Mouse (Mus musculus) heart, embryonic 12.5 days (tissue): ENCODE measurements around the gene Slc22a5. TPM values are rescaled to one million over a fixed set of nuclear protein-coding genes. Genes with fewer than 3 reads are reported as not detected.
"Not testable (repeated sequence)": the region's sequence is repeated elsewhere in the genome, so short reads cannot be mapped to it uniquely, and the experiment has no call there.

Experiments
- ATAC-seq: fragments of 200-750 bp; cut with Nextera tagmentation; 2 replicates; pipeline ENCODE4 v1.8.0; 2017; ENCODE audit warnings: moderate TSS enrichment, moderate library complexity; ENCODE audit not compliant: insufficient number of reproducible peaks, low FRiP score
- H3K27ac ChIP-seq: fragments of 300-500 bp; sonication (generic); 2 replicates; pipeline ENCODE4 v1.5.1; 2016; ENCODE audit warnings: mild to moderate bottlenecking, moderate library complexity; ENCODE audit not compliant: poor library complexity, severe bottlenecking
- H3K27me3 ChIP-seq: fragments of 300-500 bp; sonication (generic); replicated peaks from 2 replicates; pipeline ENCODE4 v1.6.1; 2016; ENCODE audit warnings: mild to moderate bottlenecking, moderate library complexity
- H3K36me3 ChIP-seq: fragments of 300-500 bp; sonication (generic); 2 replicates; pipeline ENCODE4 v1.6.1; 2016; ENCODE audit warnings: mild to moderate bottlenecking, moderate library complexity
- H3K4me1 ChIP-seq: fragments of 300-500 bp; sonication (generic); replicated peaks from 2 replicates; pipeline ENCODE4 v1.6.1; 2016; ENCODE audit warnings: mild to moderate bottlenecking
- H3K4me2 ChIP-seq: fragments of 300-500 bp; sonication (generic); 2 replicates; pipeline ENCODE4 v1.6.1; 2016; ENCODE audit warnings: mild to moderate bottlenecking, moderate library complexity
- H3K4me3 ChIP-seq: fragments of 300-500 bp; sonication (generic); 2 replicates; pipeline ENCODE4 v1.5.1; 2016; ENCODE audit warnings: mild to moderate bottlenecking
- H3K9ac ChIP-seq: fragments of 300-500 bp; sonication (generic); 2 replicates; pipeline ENCODE4 v1.6.1; 2016; ENCODE audit warnings: mild to moderate bottlenecking, moderate library complexity
- H3K9me3 ChIP-seq: fragments of 300-500 bp; sonication (generic); replicated peaks from 2 replicates; pipeline ENCODE4 v1.6.1; 2016; ENCODE audit warnings: mild to moderate bottlenecking, moderate library complexity
- WGBS: fragments of 180-500 bp; shearing (Covaris S2); methylation state at CpG from one replicate; pipeline ENCODE4 v1.1.7; 2016; 5-methylcytosine and 5-hydroxymethylcytosine counted together
- polyA plus RNA-seq: library from polyadenylated mRNA; unstranded; fragments of >200 nt; fragmentation: Nextera tagmentation; extraction: Ambion mirVana; gene quantifications from 2 replicates; pipeline ENCODE4 v1.2.1, GENCODE M21; 2016

Gene Slc22a5
- polyA plus RNA-seq, 1 experiment from 2014 or later, result 8.9 TPM

GRCm38 (mm10) chr11:53858761-53859580 lies 32.5 kb downstream of the Slc22a5 start, which contains the start of gene Gm12216:
Gene Gm12216 (minus strand): TSS chr11:53859256.
- not testable (repeated sequence) for H3K9me3 ChIP-seq, H3K27ac ChIP-seq, H3K36me3 ChIP-seq, H3K4me1 ChIP-seq
- Histone ChIP-seq H3K4me2 (peak within 1 kb of the TSS; percentile 93), H3K4me3 (peak within 1 kb of the TSS; percentile 64), H3K27me3 (peaks cover 13% of the 10 kb centered on the region), H3K9ac (peak within 1 kb of the TSS; percentile 79)
- peak; percentile 67 for ATAC-seq
- 9% methylated on average over 46 of the region's 50 CpGs for WGBS

GRCm38 (mm10) chr11:53858058-53858760 lies 33.3 kb downstream of the Slc22a5 start:
- H3K9me3 ChIP-seq, result no peaks in the 10 kb centered on the region
- H3K4me1 ChIP-seq, result 0 out of 2 replicates have a peak, but pooled peaks cover 2% of the 10 kb centered on the region
- H3K27ac ChIP-seq, result no peak overlapping the region
- 78% methylated on average over 6 of the region's 6 CpGs for whole genome bisulfite sequencing
- H3K9ac ChIP-seq, result no peak overlapping the region
- H3K36me3 ChIP-seq, result no peaks in the 10 kb centered on the region
- H3K4me3 ChIP-seq, result peak overlapping the region; percentile 64; the same call in 1 of the 2 replicates
- ATAC-seq, result no peak
- peaks cover 13% of the 10 kb centered on the region for H3K27me3 ChIP-seq
- H3K4me2 ChIP-seq, result peak overlapping the region; percentile 93

- 39% methylated on average over 5 of the region's 5 CpGs for WGBS
- Histone ChIP-seq H3K4me3 (no peak overlapping the region), H3K4me2 (no peak overlapping the region), H3K36me3 (no peaks in the 10 kb centered on the region), H3K27ac (no peak overlapping the region), H3K9me3 (no peaks in the 10 kb centered on the region), H3K4me1 (0 out of 2 replicates have a peak, but pooled peaks cover 12% of the 10 kb centered on the region), H3K9ac (no peak overlapping the region), H3K27me3 (peaks cover 13% of the 10 kb centered on the region)
- no peak for ATAC-seq
Observed at GRCm38 (mm10) chr11:53853665-53854064, 37.8 kb downstream of the Slc22a5 start.

GRCm38 (mm10) chr11:53851795-53852194 lies 39.7 kb downstream of the Slc22a5 start:
- ATAC-seq, result no peak
- WGBS, result 32% methylated on average over 5 of the region's 5 CpGs
- no peak overlapping the region for H3K4me3 ChIP-seq

GRCm38 (mm10) chr11:53849588-53850320 lies 41.7 kb downstream of the Slc22a5 start:
- Histone ChIP-seq H3K4me1 (0 out of 2 replicates have a peak, but pooled peaks cover 12% of the 10 kb centered on the region), H3K36me3 (no peaks in the 10 kb centered on the region), H3K27me3 (no peaks in the 10 kb centered on the region; the same call in 1 of the 2 replicates), H3K9me3 (no peaks in the 10 kb centered on the region), H3K4me2 (no peak overlapping the region), H3K9ac (no peak overlapping the region), H3K27ac (no peak overlapping the region), H3K4me3 (no peak overlapping the region)
- ATAC-seq, result peak; percentile 66
- 33% methylated on average over 9 of the region's 9 CpGs for WGBS

More at GRCm38 (mm10) chr11:53851795-53852194, 39.7 kb downstream of the Slc22a5 start:
- Histone ChIP-seq H3K27ac (no peak overlapping the region), H3K36me3 (no peaks in the 10 kb centered on the region), H3K9me3 (no peaks in the 10 kb centered on the region), H3K4me2 (no peak overlapping the region), H3K9ac (no peak overlapping the region), H3K27me3 (peaks cover under 1% of the 10 kb centered on the region), H3K4me1 (0 out of 2 replicates have a peak, but pooled peaks cover 12% of the 10 kb centered on the region)

- no peak overlapping the region for H3K27ac ChIP-seq
- ATAC-seq, result no peak
- 68% methylated on average over 6 of the region's 6 CpGs for WGBS
Observed at GRCm38 (mm10) chr11:53845680-53846079, 45.8 kb downstream of the Slc22a5 start.

GRCm38 (mm10) chr11:53843106-53843505 lies 48.4 kb downstream of the Slc22a5 start:
- H3K27ac ChIP-seq, result no peak overlapping the region
- no peak overlapping the region for H3K4me2 ChIP-seq
- H3K27me3 ChIP-seq, result peaks cover 24% of the 10 kb centered on the region
- H3K4me3 ChIP-seq, result no peak overlapping the region
- H3K9ac ChIP-seq, result no peak overlapping the region
- no peaks in the 10 kb centered on the region for H3K9me3 ChIP-seq
- ATAC-seq, result no peak
- no peaks in the 10 kb centered on the region for H3K36me3 ChIP-seq
- peaks cover 22% of the 10 kb centered on the region for H3K4me1 ChIP-seq
- 63% methylated on average over 10 of the region's 10 CpGs for WGBS

More at GRCm38 (mm10) chr11:53845680-53846079, 45.8 kb downstream of the Slc22a5 start:
- H3K4me1 ChIP-seq, result peaks cover 3% of the 10 kb centered on the region; the same call in 1 of the 2 replicates
- no peak overlapping the region for H3K4me2 ChIP-seq
- H3K9ac ChIP-seq, result no peak overlapping the region
- H3K9me3 ChIP-seq, result no peaks in the 10 kb centered on the region
- no peaks in the 10 kb centered on the region for H3K36me3 ChIP-seq
- H3K27me3 ChIP-seq, result peaks cover 19% of the 10 kb centered on the region
- H3K4me3 ChIP-seq, result no peak overlapping the region

- Histone ChIP-seq H3K36me3 (no peaks in the 10 kb centered on the region), H3K4me1 (peaks cover 31% of the 10 kb centered on the region), H3K27ac (no peak overlapping the region), H3K4me3 (no peak overlapping the region), H3K9ac (no peak overlapping the region), H3K27me3 (peaks cover 24% of the 10 kb centered on the region), H3K9me3 (no peaks in the 10 kb centered on the region), H3K4me2 (no peak overlapping the region)
- ATAC-seq, result no peak
- 73% methylated on average over 4 of the region's 4 CpGs for WGBS
Observed at GRCm38 (mm10) chr11:53842161-53842581, 49.3 kb downstream of the Slc22a5 start.

GRCm38 (mm10) chr11:53841514-53841913 lies 49.9 kb downstream of the Slc22a5 start:
- ATAC-seq, result no peak
- H3K27ac ChIP-seq, result no peak overlapping the region
- H3K36me3 ChIP-seq, result no peaks in the 10 kb centered on the region
- peaks cover 35% of the 10 kb centered on the region for H3K4me1 ChIP-seq
- H3K9ac ChIP-seq, result no peak overlapping the region
- H3K9me3 ChIP-seq, result no peaks in the 10 kb centered on the region
- H3K27me3 ChIP-seq, result peaks cover 24% of the 10 kb centered on the region
- H3K4me2 ChIP-seq, result no peak overlapping the region
- 77% methylated on average over 12 of the region's 12 CpGs for WGBS
- H3K4me3 ChIP-seq, result no peak overlapping the region

- Histone ChIP-seq H3K27ac (no peak overlapping the region), H3K27me3 (peaks cover 24% of the 10 kb centered on the region), H3K4me3 (no peak overlapping the region), H3K9ac (no peak overlapping the region), H3K9me3 (no peaks in the 10 kb centered on the region), H3K4me1 (peaks cover 46% of the 10 kb centered on the region), H3K4me2 (no peak overlapping the region), H3K36me3 (no peaks in the 10 kb centered on the region)
- ATAC-seq, result no peak
- whole genome bisulfite sequencing, result 45% methylated on average over 8 of the region's 8 CpGs
Observed at GRCm38 (mm10) chr11:53839663-53840642, 51.5 kb downstream of the Slc22a5 start.
